Mouse (Mus musculus) NIH3T3 (cell line): ENCODE measurements at regions not wholly inside any gene's neighbourhood (a gene's known extent, or its start where the extent isn't known, plus 50 kb on each side); places are given as distances from the start of the nearest gene placed in this dataset.
A peak's percentile ranks its signal among the peaks of the same experiment; 100 is the strongest.

Source experiments
- DNase-seq: peaks from one replicate; pipeline ENCODE4 v3.0.0-alpha.2; 2012; ENCODE audit warnings: low read depth

GRCm38 (mm10) chr2:8562948-8563347 lies 1053.6 kb upstream of the Celf2 start:
- DNase-seq: no peak

- DNase-seq: no peak
Measured at GRCm38 (mm10) chr2:8546116-8546515, 1036.8 kb upstream of the Celf2 start.

DNA sequence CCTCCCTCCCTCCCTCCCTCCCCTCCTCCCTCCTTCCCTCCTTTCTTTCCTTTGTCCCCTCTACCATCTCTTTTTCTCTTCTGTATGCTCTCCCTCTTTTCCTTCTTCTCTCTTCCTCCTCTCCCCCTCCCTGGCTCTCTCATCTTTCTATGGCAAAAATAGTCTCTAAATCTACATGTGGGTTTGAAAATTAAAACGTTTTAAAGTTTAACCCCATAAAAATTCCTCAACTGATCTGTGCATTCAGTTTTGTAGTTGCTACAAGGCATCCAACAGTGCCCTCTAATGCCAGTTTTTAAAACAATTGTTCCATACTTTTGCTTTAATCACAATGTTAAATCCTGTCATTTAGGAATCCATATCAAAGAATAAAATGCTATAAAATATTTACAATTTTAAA lies 1027.5 kb upstream of the Celf2 start:
- DNase-seq: peak; percentile 4

- DNase-seq: no peak
Measured at GRCm38 (mm10) chr2:8498466-8498865, 989.1 kb upstream of the Celf2 start.

DNA sequence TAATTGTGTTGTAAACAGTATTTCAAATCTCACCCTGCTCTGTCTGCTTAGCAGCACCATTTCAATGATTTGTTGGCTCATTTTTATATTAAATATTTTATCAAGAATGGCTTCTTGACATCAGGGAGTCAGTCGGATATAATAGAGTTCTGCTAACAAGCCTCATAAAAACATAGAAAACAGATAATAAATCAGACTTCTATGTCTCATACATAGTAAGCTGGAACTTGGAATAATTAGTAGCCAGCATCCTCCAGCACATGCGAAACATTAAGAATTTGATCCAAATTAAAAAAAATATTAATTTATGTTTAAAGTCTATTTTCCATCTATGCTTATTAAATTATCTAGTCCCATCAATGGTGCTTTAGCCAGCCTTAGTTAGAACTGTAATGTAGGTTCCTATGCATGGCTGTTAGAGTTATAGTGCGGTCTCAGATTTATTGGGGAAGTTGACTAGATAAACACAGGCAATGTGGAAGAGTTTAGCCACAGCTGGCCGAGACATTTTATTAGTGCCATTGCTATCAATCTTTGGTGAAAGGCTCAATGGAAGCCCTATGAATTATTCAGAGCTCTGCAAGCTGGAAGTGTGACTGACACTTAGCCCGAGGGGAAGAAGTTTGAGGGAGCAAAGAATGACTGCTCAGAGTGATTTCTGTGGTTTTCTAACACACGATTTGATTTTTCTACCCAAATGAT lies 968.6 kb upstream of the Celf2 start:
- no peak for DNase-seq

DNA sequence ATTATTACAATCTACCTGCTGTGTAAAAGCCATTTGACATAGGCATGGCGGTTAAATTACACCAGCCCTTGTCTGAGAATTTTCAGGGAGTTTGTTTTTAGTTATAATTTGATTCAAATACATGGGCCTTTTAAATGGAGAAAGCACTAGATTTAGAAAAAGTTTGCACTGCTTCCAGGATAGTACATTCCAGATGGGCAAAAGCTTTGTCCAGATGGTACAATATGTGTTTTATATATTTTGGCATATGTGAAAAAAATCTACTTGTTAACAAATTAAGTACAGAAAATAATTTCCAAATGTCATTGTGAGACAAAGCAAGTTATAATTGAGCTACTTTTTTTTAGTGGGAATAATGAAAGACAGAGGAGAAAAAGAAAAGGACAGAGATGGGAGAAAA lies 961.2 kb upstream of the Celf2 start:
- DNase-seq: no peak

- DNase-seq: no peak
Measured at GRCm38 (mm10) chr2:8468989-8469388, 959.6 kb upstream of the Celf2 start.

DNA sequence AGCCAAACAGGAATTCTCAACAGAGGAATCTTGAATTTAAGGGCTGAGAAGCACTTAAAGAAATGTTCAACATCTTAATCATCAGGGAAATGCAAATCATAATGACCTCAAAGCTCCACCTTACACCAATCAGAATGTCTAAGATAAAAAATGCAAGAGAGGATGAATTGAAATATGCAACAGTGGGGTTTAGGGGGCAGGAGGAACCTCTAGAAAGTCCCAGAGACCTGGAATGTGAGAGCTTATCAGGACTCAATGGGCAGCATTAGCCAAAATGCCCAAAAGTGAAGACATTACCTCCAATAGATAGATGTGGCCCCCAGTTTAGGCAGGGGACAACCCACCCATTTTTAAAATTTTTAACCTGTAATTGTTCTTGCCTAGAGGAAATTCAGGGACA lies 959.0 kb upstream of the Celf2 start:
- DNase-seq: no peak

DNA sequence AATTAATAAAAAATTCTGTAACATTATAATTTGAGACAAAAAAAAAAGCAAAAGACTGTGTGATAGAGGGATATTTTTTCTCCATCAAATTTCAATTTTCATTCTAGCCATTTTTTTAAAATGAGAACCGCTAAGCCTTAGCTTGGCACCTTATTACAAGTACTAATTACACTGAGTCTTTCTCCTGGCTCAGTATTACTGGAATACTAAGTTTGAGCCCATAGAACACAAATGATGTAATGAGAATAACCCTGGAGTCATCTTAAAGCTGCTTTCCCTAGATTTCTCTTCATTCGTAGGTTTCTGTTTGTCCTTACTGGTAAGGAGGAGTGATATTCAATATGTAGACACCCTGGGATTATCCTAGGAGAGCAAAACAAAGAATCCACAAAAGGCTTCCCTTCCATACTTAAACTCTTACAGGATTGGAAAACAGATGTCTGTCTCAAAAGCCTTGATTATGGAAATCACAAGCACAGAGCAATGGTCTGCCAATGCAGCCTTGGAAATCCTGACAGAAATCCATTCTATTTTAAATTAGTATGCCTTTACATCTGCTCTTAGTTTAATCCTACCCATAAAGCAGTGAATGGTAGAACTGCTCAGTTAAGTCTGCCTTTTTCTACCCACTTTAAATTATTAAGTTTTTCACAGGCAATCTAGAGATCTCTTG lies 958.3 kb upstream of the Celf2 start:
- no peak for DNase-seq

GRCm38 (mm10) chr2:8452566-8453243 lies 943.3 kb upstream of the Celf2 start:
- no peak for DNase-seq

DNA sequence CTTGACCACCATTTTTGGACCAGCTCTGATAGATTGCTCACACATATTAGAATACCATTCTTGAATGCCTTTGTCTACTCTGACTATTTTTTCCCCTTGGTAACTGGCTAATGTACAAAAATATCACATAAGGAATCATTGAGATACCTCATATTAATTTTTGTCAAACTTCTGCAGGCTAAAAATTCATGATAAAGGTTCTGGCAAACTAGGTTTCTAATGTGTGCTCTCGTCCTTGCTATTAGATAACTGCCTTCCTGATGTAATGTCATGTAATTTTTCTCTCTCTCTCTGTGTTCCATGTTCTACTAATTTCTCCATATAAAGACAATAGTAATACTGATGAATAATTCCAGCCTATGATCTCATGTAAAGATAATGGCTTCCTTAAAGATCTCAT lies 931.9 kb upstream of the Celf2 start:
- DNase-seq: no peak

- no peak for DNase-seq
Measured at GRCm38 (mm10) chr2:8429652-8430343, 920.4 kb upstream of the Celf2 start.

GRCm38 (mm10) chr2:8428145-8428544 lies 918.8 kb upstream of the Celf2 start:
- DNase-seq: no peak

DNA sequence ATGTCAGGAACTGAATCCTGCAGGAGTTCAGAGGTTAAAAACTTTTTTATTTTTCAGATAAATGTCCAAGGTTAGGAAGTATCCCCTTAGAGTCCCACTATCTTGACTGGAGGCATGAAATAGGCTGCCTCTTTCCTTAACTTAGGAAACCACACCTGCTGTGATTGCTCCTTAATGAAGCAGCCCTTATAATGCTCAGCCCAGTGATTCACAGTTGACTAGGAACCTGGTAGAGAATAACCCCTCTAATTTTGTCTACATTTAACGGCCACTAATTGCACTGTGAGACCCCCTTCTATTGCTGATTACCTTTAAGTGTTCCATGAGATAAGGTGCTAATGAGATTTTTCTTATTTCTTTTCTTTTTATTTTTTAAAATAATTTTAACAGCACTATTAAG lies 918.4 kb upstream of the Celf2 start:
- no peak for DNase-seq

- no peak for DNase-seq
Measured at GRCm38 (mm10) chr2:8415917-8416316, 906.6 kb upstream of the Celf2 start.

- DNase-seq: no peak
Measured at GRCm38 (mm10) chr2:8394128-8394527, 884.8 kb upstream of the Celf2 start.

- no peak for DNase-seq
Measured at GRCm38 (mm10) chr2:8389530-8389929, 880.2 kb upstream of the Celf2 start.

DNA sequence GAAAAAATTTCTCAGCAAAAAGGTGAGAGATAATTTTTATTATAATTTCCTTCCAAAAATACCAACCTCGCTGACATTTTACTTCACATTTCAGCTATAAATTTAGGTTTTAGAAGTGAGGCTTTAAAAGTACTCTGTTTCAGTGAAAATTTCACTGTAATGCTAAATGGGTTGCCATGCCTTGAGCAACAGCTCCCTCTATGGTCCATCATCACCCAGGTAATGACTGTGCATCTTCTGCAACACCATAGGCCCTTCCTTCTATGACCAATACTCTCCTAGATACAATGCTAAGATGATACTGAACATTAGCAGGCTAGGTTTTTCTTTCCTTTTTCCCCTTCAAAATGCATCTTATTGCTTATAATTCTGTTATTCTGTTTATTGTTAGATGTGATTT lies 870.9 kb upstream of the Celf2 start:
- DNase-seq: peak; percentile 38

DNA sequence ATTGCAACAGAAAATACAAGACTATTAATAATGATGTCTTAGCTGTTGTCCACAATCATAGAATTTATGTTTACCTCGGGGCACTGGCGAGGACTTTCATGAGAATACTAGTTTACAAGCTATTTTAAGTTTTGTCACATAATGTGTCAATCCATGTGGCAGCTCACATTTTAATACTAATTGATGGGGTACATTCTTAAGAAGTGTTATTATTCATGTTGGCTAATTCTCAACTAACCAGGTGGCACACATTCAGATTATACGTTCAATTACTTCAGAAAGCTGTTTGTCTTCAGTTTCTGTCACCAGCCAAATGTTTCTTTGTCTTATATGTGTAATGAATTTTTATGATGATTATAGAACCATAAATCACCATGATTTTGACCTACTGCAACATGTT lies 870.2 kb upstream of the Celf2 start:
- DNase-seq: no peak

GRCm38 (mm10) chr2:8347867-8348266 lies 838.5 kb upstream of the Celf2 start:
- DNase-seq: no peak

DNA sequence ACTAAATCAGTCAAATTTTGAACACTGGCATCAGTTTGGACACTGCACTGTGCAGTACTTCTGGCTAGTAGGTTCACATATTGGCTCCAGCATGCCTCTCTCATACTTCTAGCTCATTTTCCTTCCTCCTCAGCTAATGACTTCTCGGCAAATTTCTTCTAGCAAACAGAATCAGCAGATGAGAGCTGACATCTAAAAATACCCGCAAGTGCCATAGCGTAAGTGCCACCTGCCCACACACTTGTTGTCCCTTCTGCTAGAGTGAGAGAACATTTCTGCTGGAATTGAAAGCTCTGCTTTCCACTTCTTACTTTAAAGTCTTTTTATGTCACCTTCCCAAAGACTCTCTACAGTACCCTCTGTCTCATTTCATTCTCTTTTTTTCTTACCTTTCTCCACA lies 835.4 kb upstream of the Celf2 start:
- DNase-seq: no peak

DNA sequence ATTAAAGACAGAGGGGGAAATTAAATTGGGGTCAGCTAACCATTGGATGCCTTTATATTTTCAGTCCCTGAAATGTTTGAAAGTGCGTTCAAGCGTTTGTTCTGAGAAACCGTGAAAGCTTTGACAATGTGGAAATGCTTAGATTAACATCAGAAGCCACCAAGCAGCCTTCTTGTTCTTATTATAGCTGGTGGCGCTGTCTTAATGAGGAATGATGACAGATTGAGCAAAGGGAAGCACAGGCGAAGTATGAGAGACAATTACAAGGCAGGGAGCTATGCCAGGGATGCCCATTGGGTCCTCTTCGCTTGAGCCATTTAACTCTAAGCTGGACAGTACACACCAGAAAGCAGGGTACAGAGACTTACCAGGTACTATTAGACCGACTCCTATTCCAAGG lies 828.9 kb upstream of the Celf2 start:
- no peak for DNase-seq

DNA sequence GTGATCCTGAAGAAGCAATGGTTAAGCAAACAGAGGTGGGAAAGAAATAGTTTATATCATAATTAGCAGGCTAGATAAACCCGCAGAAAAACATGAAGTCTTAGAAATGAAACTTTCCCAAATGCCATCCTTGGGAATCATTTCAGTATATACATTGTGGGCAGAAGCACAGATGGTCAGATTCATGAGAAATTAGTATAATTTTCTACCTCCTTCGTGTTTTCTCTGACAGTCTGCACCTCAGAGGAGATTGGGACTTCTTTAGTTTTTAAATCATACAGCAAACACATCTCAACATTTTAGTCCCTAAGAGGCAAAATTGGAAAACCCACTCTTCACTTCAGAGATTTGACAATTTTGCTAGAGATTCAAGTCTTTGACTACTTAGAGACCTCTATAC lies 786.6 kb upstream of the Celf2 start:
- no peak for DNase-seq
